Comparison of ENCODE assay signal across 14 mouse cellular contexts in genomic region chr14:60980244-60980887, GRCm38 (mm10).
DNase-seq lines count a peak whose midpoint lies in the region; ATAC-seq and TF ChIP-seq lines count a peak whose summit lies in the region.
"Had no signal": no experiment of that assay in that cellular context is flagged by ENCODE, and none has a peak within 500 bp of the region (broad histone marks: within the 10 kb centered on the region; RNA-seq: fewer than 3 reads in every experiment).

No protein-coding gene starts in this region.

- DNase-seq in layer of hippocampus, adult 9-11 months, result peak; percentile 29
- DNase-seq in layer of hippocampus, postnatal 25 days (ENCODE audit: extremely low spot score in 1 of 2, low spot score in 1 of 2), result no peak
- peak; percentile 8 for DNase-seq in MEL (ENCODE audit: low read depth, low spot score)
- DNase-seq in adipocyte (ENCODE audit: low spot score), result peak; percentile 22
- DNase-seq in cerebellum, adult 11 months, result no peak
- DNase-seq in adrenal gland, adult (ENCODE audit: inconsistent age in 2 of 2, low spot score in 1 of 2), result no peak
- no peak for DNase-seq in ovary, postnatal 10 days (ENCODE audit: low spot score)
- DNase-seq: adrenal gland, postnatal 10 days; right cerebral cortex, adult 18-20 months had no signal

- H3K27me3 ChIP-seq in MEL (ENCODE audit: control insufficient read depth in 1 of 2, insufficient read depth in 2 of 2, low read length in 2 of 2), result no peaks in the 10 kb centered on the region
- H3K27me3 ChIP-seq in lung, embryonic 16.5 days (ENCODE audit: control insufficient read depth, insufficient read depth, low read depth, low read length), result no peaks in the 10 kb centered on the region
- H3K27me3 ChIP-seq: forebrain, embryonic 13.5 days; liver, embryonic 15.5 days; neural tube, embryonic 15.5 days had no signal

- no peak overlapping the region for H3K4me3 ChIP-seq in MEL (ENCODE audit: control insufficient read depth in 1 of 2, insufficient read depth in 1 of 2, low read depth in 2 of 2, low read length in 2 of 2)
- H3K4me3 ChIP-seq in lung, embryonic 16.5 days (ENCODE audit: low read length), result no peak overlapping the region
- H3K4me3 ChIP-seq: forebrain, embryonic 13.5 days; liver, embryonic 15.5 days; neural tube, embryonic 15.5 days had no signal

- H3K36me3 ChIP-seq in MEL (ENCODE audit: control insufficient read depth in 1 of 2, insufficient read depth in 2 of 2, low read length in 2 of 2), result no peaks in the 10 kb centered on the region
- peaks cover 3% of the 10 kb centered on the region; the same call in 1 of the 2 replicates for H3K36me3 ChIP-seq in lung, embryonic 16.5 days (ENCODE audit: control insufficient read depth, insufficient read depth, low read length)
- H3K36me3 ChIP-seq: liver, embryonic 15.5 days; neural tube, embryonic 15.5 days had no signal

- H3K27ac ChIP-seq in MEL (ENCODE audit: control insufficient read depth, low read depth, low read length), result no peak overlapping the region
- peak overlapping the region; percentile 25 for H3K27ac ChIP-seq in lung, embryonic 16.5 days (ENCODE audit: low read length)
- H3K27ac ChIP-seq: forebrain, embryonic 13.5 days; hindbrain, postnatal 0 days; liver, embryonic 15.5 days; neural tube, embryonic 15.5 days had no signal

- H3K4me2 ChIP-seq in lung, embryonic 16.5 days (ENCODE audit: low read depth, low read length), result no peak overlapping the region
- H3K4me2 ChIP-seq: forebrain, embryonic 13.5 days; liver, embryonic 15.5 days; neural tube, embryonic 15.5 days had no signal

- no peak for TF ChIP-seq POLR2A in MEL (IDR thresholded peaks at IDR 0.05; ENCODE audit: control insufficient read depth in 1 of 2, insufficient read depth in 1 of 2, low read depth in 1 of 2, low read length in 2 of 2, poor library complexity in 1 of 2)

- H3K79me2 ChIP-seq in MEL (ENCODE audit: control insufficient read depth, insufficient read depth, low read length, poor library complexity), result no peaks in the 10 kb centered on the region

- H3K4me1 ChIP-seq in MEL (ENCODE audit: control insufficient read depth in 1 of 2, insufficient read depth in 2 of 2, low read length in 2 of 2), result no peaks in the 10 kb centered on the region
- peaks cover 21% of the 10 kb centered on the region for H3K4me1 ChIP-seq in lung, embryonic 16.5 days (replicated peaks; ENCODE audit: control insufficient read depth, insufficient read depth, low read length)

- peak; percentile 51; the same call in 1 of the 2 replicates for ATAC-seq in lung, embryonic 16.5 days (ENCODE audit: low read depth)
- ATAC-seq: forebrain, embryonic 13.5 days; hindbrain, postnatal 0 days had no signal

- no peak for TF ChIP-seq RAD21 in MEL (IDR thresholded peaks at IDR 0.05; ENCODE audit: low read depth, low read length)

- H3K9ac ChIP-seq in MEL (ENCODE audit: control insufficient read depth, low read depth, low read length, poor library complexity, severe bottlenecking), result no peak overlapping the region
- no peak overlapping the region for H3K9ac ChIP-seq in lung, embryonic 16.5 days (ENCODE audit: low read length)
- H3K9ac ChIP-seq: forebrain, embryonic 13.5 days; liver, embryonic 15.5 days; neural tube, embryonic 15.5 days had no signal

- TF ChIP-seq CTCF in MEL (IDR thresholded peaks at IDR 0.05 in 2 of 3, conservative IDR thresholded peaks at IDR 0.05 in 1 of 3; ENCODE audit: control insufficient read depth in 1 of 3, insufficient read depth in 1 of 3, low read depth in 2 of 3, low read length in 3 of 3, poor library complexity in 1 of 3, severe bottlenecking in 1 of 3), result no peak

- no peaks in the 10 kb centered on the region for H3K9me3 ChIP-seq in MEL (replicated peaks; ENCODE audit: insufficient read depth, low read length)
- no peaks in the 10 kb centered on the region for H3K9me3 ChIP-seq in lung, embryonic 16.5 days (ENCODE audit: control insufficient read depth, low read length)
- H3K9me3 ChIP-seq: forebrain, embryonic 13.5 days; liver, embryonic 15.5 days; neural tube, embryonic 15.5 days had no signal

- no peak for TF ChIP-seq EP300 in MEL (IDR thresholded peaks at IDR 0.05; ENCODE audit: low read depth in 1 of 2, low read length in 2 of 2)

- WGBS in lung, embryonic 16.5 days, result 76% methylated on average over 5 of the region's 5 CpGs

TF ChIP-seq in MEL, 35 proteins besides CTCF, POLR2A, EP300 and RAD21:
- no peak for TF ChIP-seq TCF12 (IDR thresholded peaks at IDR 0.05; ENCODE audit: low read depth, low read length)
- TF ChIP-seq TBP (IDR thresholded peaks at IDR 0.05; ENCODE audit: low read depth, low read length), result no peak

Comparison
In these comparisons a context has a peak if more than half of its experiments do, and no peak if none do; other contexts are left out.
1. DNase-seq: peak in layer of hippocampus, adult 9-11 months (single experiment), MEL (single experiment) and adipocyte (single experiment); none in layer of hippocampus, postnatal 25 days (0 of 2), cerebellum, adult 11 months (single experiment), adrenal gland, adult (0 of 2) and ovary, postnatal 10 days (single experiment).